Comparison of ENCODE assay signal across 7 mouse cellular contexts in the genomic region with DNA sequence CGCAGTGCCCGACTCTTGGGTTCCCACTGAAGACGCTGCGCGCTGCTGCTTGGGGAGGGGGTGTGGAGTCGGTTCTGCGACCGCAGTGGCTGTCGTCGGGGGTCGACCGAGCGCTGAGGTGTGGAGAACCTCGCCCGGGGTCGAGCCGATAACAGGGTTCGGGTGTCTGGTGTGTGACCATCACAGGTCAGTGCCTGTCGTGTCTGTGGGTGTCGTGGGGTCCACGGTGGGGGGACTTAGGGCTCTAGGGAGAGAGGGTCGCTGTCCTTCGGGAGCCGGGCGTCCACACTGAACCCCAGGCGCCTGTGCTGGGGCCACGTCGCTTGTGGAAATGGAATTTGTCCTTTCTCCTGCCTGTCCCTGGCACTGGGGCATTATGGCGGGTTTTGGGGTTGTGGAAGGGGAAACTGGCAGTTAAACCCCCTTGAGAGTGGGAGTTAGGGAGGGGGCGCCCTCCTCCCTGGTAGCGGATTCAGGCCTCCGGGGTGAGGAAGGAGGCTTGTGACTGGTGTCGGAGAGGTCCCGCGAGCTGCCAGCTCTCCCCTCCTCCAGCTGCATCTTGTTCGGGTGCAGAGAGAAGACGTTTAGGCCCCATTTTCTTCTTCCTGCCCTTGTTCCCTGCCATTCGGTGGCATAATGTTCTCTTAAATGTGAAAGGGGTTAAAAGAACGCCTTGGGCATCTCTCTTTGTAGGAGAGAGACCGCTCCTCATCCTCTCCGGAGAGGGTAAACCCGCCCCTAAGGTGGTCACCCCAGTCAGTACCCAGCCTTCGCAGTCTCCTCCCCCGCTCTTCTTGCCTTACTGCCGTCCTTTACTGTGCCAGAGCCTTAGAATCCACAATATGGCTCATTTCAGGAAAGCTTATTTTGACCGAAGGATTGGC. TPM values are rescaled to one million over a fixed set of nuclear protein-coding genes. Genes with fewer than 3 reads are reported as not detected.
DNase-seq lines count a peak whose midpoint lies in the region; ATAC-seq and TF ChIP-seq lines count a peak whose summit lies in the region.

No protein-coding gene starts in this region.

- under 1% methylated on average over 45 of the region's 46 CpGs for WGBS in intestine, postnatal 0 days
- WGBS in limb, embryonic 12.5 days = 0% methylated on average over 46 of the region's 46 CpGs
- under 1% methylated on average over 46 of the region's 46 CpGs for WGBS in midbrain, embryonic 12.5 days
- WGBS in small intestine, adult 2 months = under 1% methylated on average over 46 of the region's 46 CpGs

- ATAC-seq in intestine, postnatal 0 days = no peak
- peak; percentile 23 for ATAC-seq in limb, embryonic 12.5 days (ENCODE audit: insufficient number of reproducible peaks, insufficient read depth, low FRiP score, low TSS enrichment, low read depth)
- ATAC-seq in midbrain, embryonic 12.5 days (ENCODE audit: low FRiP score, low read depth) = peak; percentile 5

- no peaks in the 10 kb centered on the region for H3K27me3 ChIP-seq in intestine, postnatal 0 days (replicated peaks; ENCODE audit: control insufficient read depth, insufficient read depth, low read length)
- H3K27me3 ChIP-seq in limb, embryonic 12.5 days = no peaks in the 10 kb centered on the region
- no peaks in the 10 kb centered on the region for H3K27me3 ChIP-seq in midbrain, embryonic 12.5 days
- H3K27me3 ChIP-seq in small intestine, adult 2 months (ENCODE audit: control insufficient read depth, insufficient read depth, low read length) = no peaks in the 10 kb centered on the region

- peak overlapping the region; percentile 84 for H3K4me2 ChIP-seq in intestine, postnatal 0 days (replicated peaks; ENCODE audit: low read depth)
- H3K4me2 ChIP-seq in limb, embryonic 12.5 days = peak overlapping the region; percentile 73
- H3K4me2 ChIP-seq in midbrain, embryonic 12.5 days (replicated peaks) = peak overlapping the region; percentile 78

- peak; percentile 70 for DNase-seq in adrenal gland, postnatal 10 days
- peak; percentile 67 for DNase-seq in embryo, embryonic 11 days
- DNase-seq in gastrocnemius, postnatal 4 days (ENCODE audit: low spot score in 2 of 2) = peak; percentile 31 to 46

- peak; percentile 41; the same call in 1 of the 2 replicates for TF ChIP-seq POLR2A in small intestine, adult 2 months (IDR thresholded peaks at IDR 0.05; ENCODE audit: low read depth, low read length)

- H3K4me1 ChIP-seq in intestine, postnatal 0 days (replicated peaks; ENCODE audit: control insufficient read depth, insufficient read depth, low read length) = 0 out of 2 replicates have a peak, but pooled peaks cover 7% of the 10 kb centered on the region
- peaks cover 26% of the 10 kb centered on the region for H3K4me1 ChIP-seq in limb, embryonic 12.5 days (replicated peaks)
- peaks cover 17% of the 10 kb centered on the region for H3K4me1 ChIP-seq in midbrain, embryonic 12.5 days
- H3K4me1 ChIP-seq in small intestine, adult 2 months (ENCODE audit: control insufficient read depth, insufficient read depth, insufficient read length, low read length) = 0 out of 2 replicates have a peak, but pooled peaks cover 1% of the 10 kb centered on the region

- H3K9me3 ChIP-seq in intestine, postnatal 0 days (ENCODE audit: control insufficient read depth) = no peaks in the 10 kb centered on the region
- H3K9me3 ChIP-seq in limb, embryonic 12.5 days = no peaks in the 10 kb centered on the region
- no peaks in the 10 kb centered on the region for H3K9me3 ChIP-seq in midbrain, embryonic 12.5 days

- no peak for TF ChIP-seq CTCF in intestine, postnatal 0 days (IDR thresholded peaks at IDR 0.05; ENCODE audit: low read depth)
- TF ChIP-seq CTCF in small intestine, adult 2 months (IDR thresholded peaks at IDR 0.05; ENCODE audit: extremely low read depth, insufficient read length, insufficient replicate concordance, low read depth, low read length) = no peak

- peak overlapping the region; percentile 100 for H3K27ac ChIP-seq in intestine, postnatal 0 days (ENCODE audit: low read depth, low read length)
- H3K27ac ChIP-seq in limb, embryonic 12.5 days = peak overlapping the region; percentile 100
- H3K27ac ChIP-seq in midbrain, embryonic 12.5 days (replicated peaks) = peak overlapping the region; percentile 100
- H3K27ac ChIP-seq in small intestine, adult 2 months (ENCODE audit: insufficient read depth, low read depth, low read length) = peak overlapping the region; percentile 94

- H3K4me3 ChIP-seq in intestine, postnatal 0 days (ENCODE audit: low read depth, low read length) = peak overlapping the region; percentile 85
- H3K4me3 ChIP-seq in limb, embryonic 12.5 days (replicated peaks) = peak overlapping the region; percentile 93
- peak overlapping the region; percentile 80 for H3K4me3 ChIP-seq in midbrain, embryonic 12.5 days
- H3K4me3 ChIP-seq in small intestine, adult 2 months (ENCODE audit: low read depth, low read length) = peak overlapping the region; percentile 81

- H3K9ac ChIP-seq in intestine, postnatal 0 days (ENCODE audit: low read depth, low read length) = peak overlapping the region; percentile 99
- peak overlapping the region; percentile 99 for H3K9ac ChIP-seq in limb, embryonic 12.5 days (replicated peaks)
- H3K9ac ChIP-seq in midbrain, embryonic 12.5 days (replicated peaks) = peak overlapping the region; percentile 99

- H3K36me3 ChIP-seq in intestine, postnatal 0 days (ENCODE audit: control insufficient read depth, insufficient read depth) = no peaks in the 10 kb centered on the region
- no peaks in the 10 kb centered on the region for H3K36me3 ChIP-seq in limb, embryonic 12.5 days
- H3K36me3 ChIP-seq in midbrain, embryonic 12.5 days = no peaks in the 10 kb centered on the region
- H3K36me3 ChIP-seq in small intestine, adult 2 months (ENCODE audit: control insufficient read depth, insufficient read depth, low read length) = 0 out of 2 replicates have a peak, but pooled peaks cover 1% of the 10 kb centered on the region

RNA-seq across cellular contexts. Expression of a gene that starts 0.6 kb away (rescaled TPM):
- total RNA-seq in adrenal gland, postnatal 10 days (2021) = 10 to 100 TPM; 60.4 to 77.0 TPM
- 10 to 100 TPM; 55.5 to 57.7 TPM for total RNA-seq in gastrocnemius, postnatal 4 days (2021)
- 44.8 and 49.3 TPM in 2 replicates for polyA plus RNA-seq in intestine, postnatal 0 days (2015; fragmentation: Nextera tagmentation; extraction: Ambion mirVana)
- polyA plus RNA-seq in limb, embryonic 12.5 days (2016; fragmentation: Nextera tagmentation; extraction: Ambion mirVana) = 109 TPM in 2 replicates
- polyA plus RNA-seq in midbrain, embryonic 12.5 days (2016; fragmentation: Nextera tagmentation; extraction: Ambion mirVana) = 143 and 144 TPM in 2 replicates
- 5.3 and 12.2 TPM in 2 replicates for polyA plus RNA-seq in small intestine, adult 2 months (2012; rRNA removed)
